Mouse (Mus musculus) forebrain, embryonic 12.5 days (tissue): ENCODE measurements at regions not wholly inside any gene's neighbourhood (a gene's known extent, or its start where the extent isn't known, plus 50 kb on each side); places are given as distances from the start of the nearest gene placed in this dataset.

ENCODE experiments used
- ATAC-seq: fragments of 200-750 bp; cut with Nextera tagmentation; 2 replicates; pipeline ENCODE4 v1.8.0; 2017; ENCODE audit warnings: moderate TSS enrichment; ENCODE audit not compliant: low FRiP score
- H3K27ac ChIP-seq: fragments of 300-500 bp; sonication (generic); 2 replicates; pipeline ENCODE4 v1.5.1; 2016; ENCODE audit warnings: mild to moderate bottlenecking
- H3K27me3 ChIP-seq: fragments of 300-500 bp; sonication (generic); 2 replicates; pipeline ENCODE4 v1.6.1; 2016; ENCODE audit warnings: mild to moderate bottlenecking
- H3K36me3 ChIP-seq: fragments of 300-500 bp; sonication (generic); replicated peaks from 2 replicates; pipeline ENCODE4 v1.6.1; 2016; ENCODE audit warnings: mild to moderate bottlenecking
- H3K4me1 ChIP-seq: fragments of 300-500 bp; sonication (generic); 2 replicates; pipeline ENCODE4 v1.6.1; 2016
- H3K4me2 ChIP-seq: fragments of 300-500 bp; sonication (generic); 2 replicates; pipeline ENCODE4 v1.6.1; 2016; ENCODE audit warnings: mild to moderate bottlenecking, moderate library complexity
- H3K4me3 ChIP-seq: fragments of 300-500 bp; sonication (generic); replicated peaks from 2 replicates; pipeline ENCODE4 v1.5.1; 2016; ENCODE audit warnings: mild to moderate bottlenecking
- H3K9ac ChIP-seq: fragments of 300-500 bp; sonication (generic); 2 replicates; pipeline ENCODE4 v1.6.1; 2016; ENCODE audit warnings: mild to moderate bottlenecking
- H3K9me3 ChIP-seq: fragments of 300-500 bp; sonication (generic); 2 replicates; pipeline ENCODE4 v1.6.1; 2016
- WGBS: fragments of 180-500 bp; shearing (Covaris S2); methylation state at CpG from one replicate; pipeline ENCODE4 v1.1.7; 2016; 5-methylcytosine and 5-hydroxymethylcytosine counted together

DNA sequence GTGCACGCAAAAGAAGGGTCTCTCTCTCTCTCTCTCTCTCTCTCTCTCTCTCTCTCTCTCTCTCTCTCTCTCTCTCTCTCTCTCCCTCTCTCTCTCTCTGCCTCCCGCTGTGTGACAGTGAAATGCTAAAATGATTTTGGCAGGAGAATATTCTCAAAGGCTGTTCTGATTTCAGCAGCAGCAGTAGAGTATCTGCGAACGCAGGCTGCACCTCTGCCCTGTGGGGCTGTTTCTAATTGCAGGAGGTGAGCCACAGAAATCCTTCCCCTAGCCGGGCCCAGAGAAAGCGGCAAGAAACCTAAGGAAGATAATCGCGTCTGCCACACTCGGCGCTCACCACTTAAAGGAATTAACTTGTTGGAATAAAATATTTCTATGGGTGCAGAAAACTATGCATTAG lies 210.6 kb upstream of the H2al1a start:
- Histone ChIP-seq H3K9me3 (no peaks in the 10 kb centered on the region), H3K36me3 (no peaks in the 10 kb centered on the region), H3K9ac (no peak overlapping the region), H3K27ac (no peak overlapping the region), H3K4me1 (0 out of 2 replicates have a peak, but pooled peaks cover 3% of the 10 kb centered on the region), H3K27me3 (peaks cover 9% of the 10 kb centered on the region; the same call in 1 of the 2 replicates), H3K4me3 (no peak overlapping the region), H3K4me2 (peak overlapping the region; percentile 19)
- WGBS = 39% methylated on average over 10 of the region's 10 CpGs
- ATAC-seq = no peak

DNA sequence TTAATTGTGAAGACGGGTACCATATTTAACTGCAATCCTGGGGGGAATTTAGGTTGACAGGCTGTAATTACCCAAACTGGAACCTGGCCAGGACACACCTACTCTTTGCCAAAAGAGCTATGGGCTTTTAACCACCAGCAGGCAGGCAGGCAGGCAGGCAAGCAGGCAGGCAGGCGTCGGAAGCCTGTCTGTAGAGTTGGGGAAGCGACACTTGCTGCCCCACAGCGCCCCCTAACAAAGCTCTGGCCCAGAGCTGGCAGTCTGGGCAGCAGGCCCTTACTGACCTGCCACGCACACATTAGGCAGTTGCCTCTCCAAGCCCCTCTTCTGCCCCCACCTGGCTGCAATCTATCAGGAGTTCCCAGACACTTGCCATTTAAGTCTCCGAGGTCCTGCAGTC lies 208.6 kb upstream of the H2al1a start:
- WGBS = 15% methylated on average over 7 of the region's 7 CpGs
- Histone ChIP-seq H3K4me2 (no peak overlapping the region), H3K36me3 (no peaks in the 10 kb centered on the region), H3K4me3 (no peak overlapping the region), H3K9me3 (no peaks in the 10 kb centered on the region), H3K9ac (no peak overlapping the region), H3K27me3 (peaks cover 7% of the 10 kb centered on the region; the same call in 1 of the 2 replicates), H3K4me1 (0 out of 2 replicates have a peak, but pooled peaks cover 3% of the 10 kb centered on the region), H3K27ac (no peak overlapping the region)
- ATAC-seq = peak; percentile 64; the same call in 1 of the 2 replicates

DNA sequence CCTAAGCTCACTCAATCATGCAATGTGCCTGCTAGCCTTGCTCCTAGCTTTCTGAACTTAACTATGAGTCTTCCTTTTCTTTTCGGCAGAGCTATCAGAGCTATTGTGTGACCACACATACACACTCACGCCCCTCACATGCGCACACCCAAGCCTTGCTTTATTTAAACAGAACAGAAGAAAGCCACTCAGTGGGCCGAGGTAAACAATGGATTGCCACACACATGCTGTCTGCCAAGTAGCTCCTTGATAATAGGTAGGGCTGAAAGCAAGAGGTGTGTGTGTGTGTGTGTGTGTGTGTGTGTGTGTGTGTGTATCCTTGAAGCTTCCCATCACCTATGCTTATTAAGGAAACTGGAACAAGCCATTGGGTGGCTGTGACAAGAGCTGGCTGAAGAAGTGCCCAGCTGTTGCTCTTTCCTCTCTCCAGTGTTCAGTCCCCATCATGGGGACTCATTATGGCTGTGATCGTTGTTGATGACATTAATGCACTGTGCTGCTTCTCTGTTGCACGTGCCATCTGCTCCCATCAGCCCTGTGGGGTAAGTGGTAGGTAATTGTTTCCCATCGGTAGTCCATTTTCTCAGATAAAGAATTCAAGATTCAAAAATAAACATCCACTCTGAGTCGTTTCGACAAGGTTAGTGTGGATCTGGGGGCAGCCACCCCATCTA lies 201.3 kb upstream of the H2al1a start:
- WGBS = 59% methylated on average over 9 of the region's 9 CpGs
- Histone ChIP-seq H3K9ac (no peak overlapping the region), H3K27ac (0 out of 2 replicates have a peak overlapping the region, but pooled peaks have one; percentile 36), H3K9me3 (no peaks in the 10 kb centered on the region), H3K4me1 (peaks cover 30% of the 10 kb centered on the region), H3K4me2 (no peak overlapping the region), H3K27me3 (no peaks in the 10 kb centered on the region), H3K4me3 (no peak overlapping the region), H3K36me3 (no peaks in the 10 kb centered on the region)
- 0 out of 2 replicates have a peak, but pooled peaks have one; percentile 46 for ATAC-seq

DNA sequence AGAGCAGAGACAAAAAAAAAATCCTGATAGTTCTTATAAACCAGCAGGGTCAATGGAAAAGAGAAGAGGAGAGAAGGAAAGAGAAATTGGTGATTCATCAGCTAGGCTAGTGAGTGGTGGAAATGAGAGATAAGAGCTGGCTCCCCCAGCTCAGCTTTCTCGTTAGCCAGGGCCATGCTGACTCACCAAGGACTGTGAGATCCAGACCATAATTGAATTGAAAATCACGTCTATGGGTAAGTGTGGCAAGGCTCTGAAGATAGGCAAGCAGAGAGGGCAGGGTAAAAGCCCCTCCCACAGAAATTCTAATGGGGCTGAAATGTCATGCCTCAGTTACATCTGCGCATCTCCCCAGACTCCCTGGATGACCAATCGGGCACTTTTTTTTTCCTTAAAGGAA lies 200.7 kb upstream of the H2al1a start:
- Histone ChIP-seq H3K4me2 (no peak overlapping the region), H3K27me3 (no peaks in the 10 kb centered on the region), H3K9me3 (no peaks in the 10 kb centered on the region), H3K27ac (peak overlapping the region; percentile 75), H3K4me3 (no peak overlapping the region), H3K36me3 (no peaks in the 10 kb centered on the region), H3K4me1 (peaks cover 30% of the 10 kb centered on the region), H3K9ac (no peak overlapping the region)
- WGBS = 54% methylated on average over 4 of the region's 4 CpGs
- ATAC-seq = no peak

DNA sequence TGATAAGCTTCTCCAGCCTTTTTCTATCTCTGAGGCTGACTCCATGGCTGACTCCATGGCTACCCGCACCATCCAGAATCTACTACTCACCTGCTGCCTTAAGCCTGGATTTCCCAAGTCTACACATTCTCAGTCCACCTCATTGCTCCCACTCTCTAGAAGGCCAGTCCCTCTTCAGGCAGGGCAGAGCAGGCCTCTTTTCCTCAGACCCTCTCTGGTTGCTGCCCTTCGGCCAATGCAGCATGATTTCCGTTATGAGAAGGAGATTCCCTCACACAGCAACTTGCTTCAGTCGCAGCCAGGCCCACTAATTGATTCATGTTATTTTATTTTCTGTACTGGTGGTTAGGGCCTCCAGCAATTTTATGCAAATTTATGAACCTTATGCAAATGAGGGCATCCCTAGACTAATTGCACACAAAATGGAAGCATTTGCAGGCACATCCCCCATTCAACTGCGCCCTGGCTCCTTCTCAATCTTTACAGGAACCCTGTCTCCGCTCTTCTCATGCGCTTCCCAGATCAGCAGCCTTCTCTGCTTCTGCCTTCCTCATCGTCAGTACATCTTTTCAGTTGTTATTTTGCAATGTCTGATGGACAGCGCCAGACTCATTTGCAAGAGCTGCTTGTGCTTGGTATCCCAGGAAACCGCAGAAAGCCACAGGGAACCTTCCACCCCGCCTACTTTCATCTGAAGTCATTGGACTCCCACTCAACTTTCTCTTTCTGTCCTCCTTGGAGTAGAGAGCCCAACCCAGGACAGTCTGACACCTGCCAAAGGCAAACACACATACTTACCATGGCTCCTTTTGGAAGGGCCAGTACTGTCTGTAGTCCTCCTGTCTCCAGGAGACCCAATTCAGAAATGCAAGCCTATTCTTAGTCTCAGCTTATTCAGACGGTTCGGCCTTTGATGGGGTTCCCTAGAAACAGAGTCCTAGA lies 199.6 kb upstream of the H2al1a start:
- Histone ChIP-seq H3K9ac (no peak overlapping the region), H3K4me1 (peaks cover 30% of the 10 kb centered on the region), H3K27me3 (no peaks in the 10 kb centered on the region), H3K27ac (peak overlapping the region; percentile 75), H3K4me3 (no peak overlapping the region), H3K4me2 (peak overlapping the region; percentile 13; the same call in 1 of the 2 replicates), H3K9me3 (no peaks in the 10 kb centered on the region), H3K36me3 (no peaks in the 10 kb centered on the region)
- ATAC-seq = peak; percentile 67
- WGBS = 50% methylated on average over 13 of the region's 13 CpGs

DNA sequence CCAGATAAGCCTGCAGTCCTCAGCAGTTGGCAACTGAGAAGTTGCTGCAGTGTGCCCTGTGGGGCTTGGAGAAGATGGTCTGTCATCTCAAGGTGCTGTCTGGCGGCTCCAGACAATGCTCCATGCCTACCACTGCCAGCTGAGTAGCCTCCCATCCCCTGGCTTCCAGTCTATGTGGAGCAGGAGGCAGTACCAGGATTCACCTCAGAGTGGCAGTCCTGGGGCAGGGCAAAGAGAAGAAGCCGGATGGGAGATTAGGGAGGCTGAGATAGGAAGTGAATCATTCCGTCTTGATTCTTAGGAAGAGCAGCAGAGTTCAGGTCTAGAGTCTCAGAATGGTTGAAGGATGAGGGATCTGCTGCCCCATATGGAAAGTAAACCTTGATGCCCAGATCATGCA lies 198.1 kb upstream of the H2al1a start:
- Histone ChIP-seq H3K27ac (no peak overlapping the region), H3K9ac (no peak overlapping the region), H3K27me3 (no peaks in the 10 kb centered on the region), H3K4me1 (peaks cover 30% of the 10 kb centered on the region), H3K4me2 (no peak overlapping the region), H3K9me3 (no peaks in the 10 kb centered on the region), H3K4me3 (no peak overlapping the region), H3K36me3 (no peaks in the 10 kb centered on the region)
- WGBS = 51% methylated on average over 3 of the region's 3 CpGs
- ATAC-seq = no peak

DNA sequence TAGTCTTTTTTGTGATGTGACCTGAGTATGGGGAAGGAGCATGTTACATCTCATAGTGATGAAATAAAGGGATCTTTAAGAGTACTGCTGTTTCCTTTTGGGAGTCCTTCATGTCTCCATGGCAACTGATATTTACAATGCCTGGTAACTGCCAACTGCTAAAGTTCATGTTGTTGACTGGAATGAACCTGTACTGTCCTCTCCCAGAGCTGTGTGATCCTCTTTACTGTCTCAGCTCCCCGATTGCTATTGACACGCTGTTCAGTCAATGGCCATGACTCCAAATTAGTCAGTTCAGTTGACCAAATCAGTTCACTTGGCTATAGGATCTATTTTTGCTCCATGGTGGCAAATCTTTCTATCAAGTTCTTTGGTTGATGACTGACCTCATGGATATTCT lies 167.8 kb upstream of the H2al1a start:
- 0 out of 2 replicates have a peak, but pooled peaks cover 2% of the 10 kb centered on the region for H3K27me3 ChIP-seq
- no peak overlapping the region for H3K27ac ChIP-seq
- no peak overlapping the region for H3K4me3 ChIP-seq
- no peaks in the 10 kb centered on the region for H3K4me1 ChIP-seq
- no peaks in the 10 kb centered on the region for H3K36me3 ChIP-seq
- ATAC-seq = no peak
- 87% methylated on average over 2 of the region's 2 CpGs for WGBS
- H3K9me3 ChIP-seq = no peaks in the 10 kb centered on the region
- no peak overlapping the region for H3K4me2 ChIP-seq
- H3K9ac ChIP-seq = no peak overlapping the region

DNA sequence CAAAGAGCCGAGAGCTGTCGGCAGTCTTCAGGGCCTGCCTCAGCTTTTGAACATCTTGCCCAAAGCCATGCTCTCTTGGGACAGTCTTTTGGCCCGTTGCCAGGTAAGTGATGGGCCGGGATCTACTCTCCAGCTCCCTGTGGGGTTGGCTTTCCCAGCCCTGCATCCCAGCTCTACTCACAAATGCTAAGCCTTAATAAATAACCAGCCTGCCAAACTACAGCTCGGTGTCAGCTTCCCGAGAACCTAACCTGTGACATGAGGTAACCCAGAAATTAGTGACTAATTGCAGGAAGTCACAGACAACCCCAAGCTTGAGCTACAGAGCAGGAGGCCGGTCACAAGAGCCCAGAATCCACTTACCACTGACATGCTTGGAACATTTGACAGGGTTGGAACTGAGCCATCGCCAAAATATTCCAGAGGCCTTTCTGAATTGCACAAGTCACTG lies 159.1 kb upstream of the H2al1a start:
- Histone ChIP-seq H3K27ac (no peak overlapping the region), H3K4me3 (no peak overlapping the region), H3K9ac (no peak overlapping the region), H3K9me3 (no peaks in the 10 kb centered on the region), H3K4me1 (no peaks in the 10 kb centered on the region), H3K27me3 (no peaks in the 10 kb centered on the region), H3K36me3 (no peaks in the 10 kb centered on the region), H3K4me2 (no peak overlapping the region)
- 73% methylated on average over 8 of the region's 8 CpGs for WGBS
- no peak for ATAC-seq

DNA sequence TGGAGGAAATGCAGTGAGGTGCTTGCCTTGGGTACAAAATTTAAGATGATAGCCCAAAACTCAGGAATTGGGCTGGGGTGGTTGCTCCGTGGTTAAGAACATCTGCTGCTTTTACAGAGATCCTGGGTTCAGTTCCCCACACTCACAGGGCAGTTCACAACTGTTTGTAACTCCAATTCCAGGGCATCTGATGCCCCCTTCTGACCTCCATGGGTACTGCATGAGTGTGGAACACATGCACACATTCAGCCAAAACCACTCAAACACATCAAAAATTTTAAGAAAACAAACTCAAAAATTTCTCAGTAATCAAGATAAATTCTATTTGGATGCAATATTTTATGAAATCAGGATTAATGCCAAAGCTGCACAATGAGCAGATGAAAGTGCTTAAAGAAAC lies 157.8 kb upstream of the H2al1a start:
- H3K27ac ChIP-seq = no peak overlapping the region
- ATAC-seq = no peak
- no peak overlapping the region for H3K4me3 ChIP-seq
- H3K4me1 ChIP-seq = no peaks in the 10 kb centered on the region
- 82% methylated on average over 1 of the region's 1 CpGs for WGBS
- H3K4me2 ChIP-seq = no peak overlapping the region
- no peaks in the 10 kb centered on the region for H3K9me3 ChIP-seq
- H3K36me3 ChIP-seq = no peaks in the 10 kb centered on the region
- H3K9ac ChIP-seq = no peak overlapping the region
- H3K27me3 ChIP-seq = no peaks in the 10 kb centered on the region

DNA sequence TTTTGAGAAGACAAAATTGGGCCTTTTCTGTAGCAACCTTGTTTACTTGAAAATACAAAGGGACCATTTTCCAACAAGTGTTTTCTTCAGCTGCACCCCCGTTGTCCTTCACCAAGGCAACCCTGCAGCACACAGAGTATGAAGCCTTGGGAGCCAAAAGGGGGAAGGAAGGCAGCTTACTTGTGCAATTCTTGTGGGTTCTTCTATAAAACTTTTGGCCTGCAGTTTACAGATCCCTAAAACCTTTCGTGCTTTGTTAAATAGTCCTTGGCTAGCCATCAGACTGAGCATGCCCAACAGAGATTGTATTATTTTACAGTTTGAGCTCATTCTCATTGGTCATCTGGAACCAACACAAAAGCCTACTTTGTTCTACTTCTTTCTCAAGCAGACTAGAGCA lies 140.6 kb upstream of the H2al1a start:
- no peak overlapping the region for H3K9ac ChIP-seq
- H3K9me3 ChIP-seq = no peaks in the 10 kb centered on the region
- no peaks in the 10 kb centered on the region for H3K4me1 ChIP-seq
- H3K27me3 ChIP-seq = 0 out of 2 replicates have a peak, but pooled peaks cover 5% of the 10 kb centered on the region
- no peak overlapping the region for H3K27ac ChIP-seq
- 60% methylated on average over 2 of the region's 2 CpGs for WGBS
- H3K36me3 ChIP-seq = no peaks in the 10 kb centered on the region
- no peak overlapping the region for H3K4me2 ChIP-seq
- no peak for ATAC-seq
- H3K4me3 ChIP-seq = no peak overlapping the region

DNA sequence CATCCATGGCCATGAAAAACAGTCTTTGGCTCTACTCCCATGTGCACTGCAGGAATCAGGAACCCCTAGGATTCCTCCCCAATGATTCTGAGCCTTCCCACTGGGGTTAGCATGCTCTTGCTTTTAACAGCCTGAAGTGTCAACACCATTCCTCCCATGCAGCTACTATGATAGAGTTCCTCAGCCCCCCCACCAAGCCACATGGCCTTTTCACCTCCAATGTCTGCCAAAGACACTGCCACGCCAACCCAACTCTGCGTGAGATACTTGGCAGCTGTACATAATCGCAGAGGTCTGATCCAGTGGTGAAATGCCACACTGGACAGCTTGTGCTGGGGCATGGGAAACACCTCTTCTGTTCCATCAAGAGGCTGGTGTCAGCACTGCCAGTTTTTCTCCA lies 128.6 kb upstream of the H2al1a start:
- Histone ChIP-seq H3K4me1 (no peaks in the 10 kb centered on the region), H3K27ac (no peak overlapping the region), H3K9me3 (no peaks in the 10 kb centered on the region), H3K4me2 (no peak overlapping the region), H3K36me3 (no peaks in the 10 kb centered on the region), H3K4me3 (no peak overlapping the region), H3K9ac (no peak overlapping the region), H3K27me3 (0 out of 2 replicates have a peak, but pooled peaks cover 3% of the 10 kb centered on the region)
- ATAC-seq = no peak
- 92% methylated on average over 3 of the region's 3 CpGs for WGBS

DNA sequence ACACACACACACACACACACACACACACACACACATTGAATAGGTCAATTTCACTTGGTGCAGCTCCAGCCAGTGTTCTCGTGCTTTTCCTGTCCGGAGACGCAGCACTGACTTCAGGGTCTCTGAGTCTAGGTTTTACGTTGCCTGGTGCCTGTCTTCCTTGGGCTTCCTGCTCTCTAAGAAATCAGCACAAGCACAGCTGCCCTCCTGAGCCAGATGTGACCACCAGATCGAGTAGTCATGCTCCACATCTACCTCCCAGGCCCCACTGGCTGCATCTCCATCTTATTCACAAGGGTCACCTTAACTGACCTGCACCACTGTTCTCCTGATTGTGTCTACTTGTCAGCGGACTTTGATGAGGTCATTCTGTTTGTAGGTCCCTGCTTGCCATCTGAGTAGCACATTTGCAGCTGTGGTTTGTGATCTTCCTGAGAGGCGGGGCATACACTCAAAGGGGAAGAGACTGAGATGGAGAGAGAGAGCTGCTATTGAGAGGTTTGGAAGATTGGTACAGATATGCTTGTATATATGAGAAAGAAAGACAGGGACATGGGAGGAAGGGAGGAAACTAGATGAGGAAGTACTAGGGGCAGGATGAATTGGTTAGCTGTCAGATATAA lies 118.8 kb upstream of the H2al1a start:
- no peak for ATAC-seq
- 0 out of 2 replicates have a peak, but pooled peaks cover 5% of the 10 kb centered on the region for H3K27me3 ChIP-seq

More for the DNA sequence above, 118.8 kb upstream of the H2al1a start:
- H3K9me3 ChIP-seq = no peaks in the 10 kb centered on the region
- no peak overlapping the region for H3K4me3 ChIP-seq
- no peak overlapping the region for H3K4me2 ChIP-seq
- H3K9ac ChIP-seq = no peak overlapping the region
- 77% methylated on average over 7 of the region's 7 CpGs for WGBS
- H3K4me1 ChIP-seq = no peaks in the 10 kb centered on the region
- H3K36me3 ChIP-seq = no peaks in the 10 kb centered on the region
- H3K27ac ChIP-seq = no peak overlapping the region
